Mouse (Mus musculus): ENCODE data around the gene Mgea5. TPM values are rescaled to one million over a fixed set of nuclear protein-coding genes. Genes with fewer than 3 reads are reported as not detected.

Mgea5 gene
- total RNA-seq, 2 experiments from 2014 or later, result 28.2 to 29.1 TPM

- DNase-seq, result no peak
Observed at GRCm38 (mm10) chr19:45796061-45796556, 12.5 kb upstream of the Mgea5 start.

GRCm38 (mm10) chr19:45795406-45795944 lies 11.8 kb upstream of the Mgea5 start:
- no peak for DNase-seq

- no peak for DNase-seq
Observed at GRCm38 (mm10) chr19:45794718-45795117, 11.1 kb upstream of the Mgea5 start.

- DNase-seq, result no peak
Observed at GRCm38 (mm10) chr19:45792404-45792803, 8.8 kb upstream of the Mgea5 start.

- DNase-seq, result no peak
Observed at GRCm38 (mm10) chr19:45789888-45790874, 6.5 kb upstream of the Mgea5 start.

GRCm38 (mm10) chr19:45789365-45789764 lies 5.7 kb upstream of the Mgea5 start:
- no peak for DNase-seq

GRCm38 (mm10) chr19:45788337-45788736 lies 4.7 kb upstream of the Mgea5 start:
- DNase-seq, result no peak

- no peak for DNase-seq
Observed at GRCm38 (mm10) chr19:45787450-45787849, 3.8 kb upstream of the Mgea5 start.

- DNase-seq, result no peak
Observed at GRCm38 (mm10) chr19:45785470-45785869, 1.8 kb upstream of the Mgea5 start.

GRCm38 (mm10) chr19:45783933-45784576 lies 418 bp upstream of the Mgea5 start:
- DNase-seq, result no peak

- DNase-seq, result peak; percentile 65
Observed at GRCm38 (mm10) chr19:45782315-45783001, 1.2 kb downstream of the Mgea5 start.

GRCm38 (mm10) chr19:45781676-45782075 lies 2.0 kb downstream of the Mgea5 start:
- DNase-seq, result no peak

GRCm38 (mm10) chr19:45780350-45780915 lies 3.2 kb downstream of the Mgea5 start:
- DNase-seq, result no peak

- DNase-seq, result no peak
Observed at GRCm38 (mm10) chr19:45775486-45775885, 8.2 kb downstream of the Mgea5 start.

GRCm38 (mm10) chr19:45771501-45771900 lies 12.1 kb downstream of the Mgea5 start:
- DNase-seq, result no peak

- no peak for DNase-seq
Observed at GRCm38 (mm10) chr19:45760810-45761209, 22.8 kb downstream of the Mgea5 start.

- DNase-seq, result no peak
Observed at GRCm38 (mm10) chr19:45758671-45759070, 25.0 kb downstream of the Mgea5 start.

- no peak for DNase-seq
Observed at GRCm38 (mm10) chr19:45753551-45753950, 30.1 kb downstream of the Mgea5 start.

- no peak for DNase-seq
Observed at GRCm38 (mm10) chr19:45751881-45752280, 31.8 kb downstream of the Mgea5 start.

GRCm38 (mm10) chr19:45749243-45750043 lies 34.2 kb downstream of the Mgea5 start, which contains the start of gene Npm3:
TSS of gene Npm3 (minus strand) at chr19:45749591.
- DNase-seq, result peak; percentile 81

All from gastrocnemius, postnatal 25 days (tissue).